Mouse (Mus musculus) limb, embryonic 14.5 days (tissue): ENCODE measurements around the gene Eif6. TPM values are rescaled to one million over a fixed set of nuclear protein-coding genes. Genes with fewer than 3 reads are reported as not detected.
A peak's percentile ranks its signal among the peaks of the same experiment; 100 is the strongest.

Experiments used
- ATAC-seq: fragments of 200-750 bp; cut with Nextera tagmentation; 2 replicates; pipeline ENCODE4 v1.8.0; 2017; ENCODE audit warnings: low read depth, moderate number of reproducible peaks, moderate TSS enrichment; ENCODE audit not compliant: low FRiP score
- DNase-seq: peaks from one replicate; pipeline ENCODE4 v3.0.0-alpha.2; 2015; ENCODE audit warnings: low spot score
- H3K27ac ChIP-seq: fragments of 300-500 bp; sonication (generic); replicated peaks from 2 replicates; pipeline ENCODE4 v1.5.1; 2014; ENCODE audit warnings: low read depth, mild to moderate bottlenecking, low read length, moderate library complexity, mixed read lengths
- H3K27me3 ChIP-seq: fragments of 300-500 bp; sonication (generic); 2 replicates; pipeline ENCODE4 v1.6.1; 2014; ENCODE audit warnings: low read length, mixed read lengths; ENCODE audit not compliant: control insufficient read depth, insufficient read depth
- H3K36me3 ChIP-seq: fragments of 300-500 bp; sonication (generic); 2 replicates; pipeline ENCODE4 v1.6.1; 2014; ENCODE audit warnings: mild to moderate bottlenecking, low read length, moderate library complexity, mixed read lengths; ENCODE audit not compliant: control insufficient read depth, insufficient read depth
- H3K4me1 ChIP-seq: fragments of 300-500 bp; sonication (generic); 2 replicates; pipeline ENCODE4 v1.6.1; 2014; ENCODE audit warnings: antibody characterized with exemption, low read length, mixed read lengths; ENCODE audit not compliant: control insufficient read depth, insufficient read depth
- H3K4me2 ChIP-seq: fragments of 300-500 bp; sonication (generic); replicated peaks from 2 replicates; pipeline ENCODE4 v1.6.1; 2014; ENCODE audit warnings: low read depth, mild to moderate bottlenecking, low read length, moderate library complexity; ENCODE audit not compliant: severe bottlenecking
- H3K4me3 ChIP-seq: fragments of 300-500 bp; sonication (generic); replicated peaks from 2 replicates; pipeline ENCODE4 v1.5.1; 2014; ENCODE audit warnings: low read length
- H3K9ac ChIP-seq: fragments of 300-500 bp; sonication (generic); 2 replicates; pipeline ENCODE4 v1.6.1; 2014; ENCODE audit warnings: mild to moderate bottlenecking, low read depth, low read length, moderate library complexity; ENCODE audit not compliant: severe bottlenecking
- H3K9me3 ChIP-seq: fragments of 300-500 bp; sonication (generic); 2 replicates; pipeline ENCODE4 v1.6.1; 2016; ENCODE audit warnings: low read length; ENCODE audit not compliant: control insufficient read depth
- POLR2A ChIP-seq: fragments of 200-500 bp; IDR thresholded peaks from 2 replicates; pipeline ENCODE4 v1.8.0; 2012; ENCODE audit warnings: inconsistent platforms, mild to moderate bottlenecking, moderate library complexity, borderline replicate concordance; ENCODE audit not compliant: insufficient read depth, insufficient read length; ENCODE audit errors: extremely low read depth
- WGBS: fragments of 180-500 bp; shearing (Covaris S2); extraction: QIAGEN DNeasy Blood & Tissue Kit; methylation state at CpG from one replicate; pipeline ENCODE4 v1.1.7; 2014; 5-methylcytosine and 5-hydroxymethylcytosine counted together
- polyA plus RNA-seq, 2 experiments: library from polyadenylated mRNA; depleted of rRNA in 1 of 2; stranded (reverse) in 1 of 2; unstranded in 1 of 2; fragments of >200 nt; fragmentation: Nextera tagmentation in 1 of 2; extraction: Ambion mirVana in 1 of 2; gene quantifications; 2 replicates each; pipeline versions ENCODE4 v1.2.1 to v1.2.3; 2012 to 2014

Eif6 gene
- polyA plus RNA-seq, 2 experiments = 95.8 to 174 TPM

DNA sequence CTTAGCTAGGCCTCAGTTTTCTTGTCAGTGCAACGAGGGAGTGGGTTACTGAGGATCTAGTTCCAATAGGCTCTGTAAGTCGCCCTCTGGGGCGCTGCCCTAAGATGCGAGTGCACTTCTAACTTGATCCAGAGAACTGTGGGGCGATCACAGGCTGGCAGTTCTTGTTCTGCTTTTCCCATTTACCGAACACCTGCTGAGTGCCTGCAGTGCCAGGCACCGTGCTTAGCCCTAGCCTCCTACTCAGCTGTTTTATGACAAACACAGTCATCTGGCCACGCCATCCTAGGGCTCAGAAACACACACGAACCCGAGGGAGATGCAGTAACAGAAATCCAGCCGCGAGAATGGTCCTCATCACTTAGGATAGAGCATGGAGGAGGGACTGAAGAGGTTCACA lies 33.8 kb downstream of the Eif6 start:
- no peaks in the 10 kb centered on the region for H3K9me3 ChIP-seq
- peak overlapping the region; percentile 10; the same call in 1 of the 2 replicates for H3K4me2 ChIP-seq
- no peak overlapping the region for H3K27ac ChIP-seq
- no peak overlapping the region for H3K4me3 ChIP-seq
- 25% methylated on average over 12 of the region's 12 CpGs for WGBS
- no peaks in the 10 kb centered on the region for H3K36me3 ChIP-seq
- no peak for DNase-seq
- peak overlapping the region; percentile 21; the same call in 1 of the 2 replicates for H3K9ac ChIP-seq
- no peak for TF ChIP-seq POLR2A
- no peak for ATAC-seq
- no peaks in the 10 kb centered on the region for H3K27me3 ChIP-seq
- H3K4me1 ChIP-seq = no peaks in the 10 kb centered on the region

- H3K4me2 ChIP-seq = no peak overlapping the region
- no peak overlapping the region for H3K27ac ChIP-seq
- no peak for TF ChIP-seq POLR2A
- no peaks in the 10 kb centered on the region for H3K9me3 ChIP-seq
- no peaks in the 10 kb centered on the region for H3K36me3 ChIP-seq
- DNase-seq = no peak
- no peaks in the 10 kb centered on the region for H3K4me1 ChIP-seq
- no peak overlapping the region for H3K4me3 ChIP-seq
- no peaks in the 10 kb centered on the region for H3K27me3 ChIP-seq
- 62% methylated on average over 18 of the region's 18 CpGs for WGBS
- H3K9ac ChIP-seq = no peak overlapping the region
- no peak for ATAC-seq
These were observed 38.5 kb downstream of the Eif6 start for GRCm38 (mm10) chr2:155787949-155788931.

GRCm38 (mm10) chr2:155786905-155787304 lies 39.8 kb downstream of the Eif6 start:
- no peaks in the 10 kb centered on the region for H3K4me1 ChIP-seq
- TF ChIP-seq POLR2A = no peak
- H3K9ac ChIP-seq = no peak overlapping the region
- ATAC-seq (no peak), DNase-seq (no peak)
- 71% methylated on average over 5 of the region's 5 CpGs for WGBS
- no peak overlapping the region for H3K27ac ChIP-seq
- no peaks in the 10 kb centered on the region for H3K27me3 ChIP-seq
- no peaks in the 10 kb centered on the region for H3K36me3 ChIP-seq
- H3K4me3 ChIP-seq = no peak overlapping the region
- no peaks in the 10 kb centered on the region for H3K9me3 ChIP-seq
- H3K4me2 ChIP-seq = no peak overlapping the region

DNA sequence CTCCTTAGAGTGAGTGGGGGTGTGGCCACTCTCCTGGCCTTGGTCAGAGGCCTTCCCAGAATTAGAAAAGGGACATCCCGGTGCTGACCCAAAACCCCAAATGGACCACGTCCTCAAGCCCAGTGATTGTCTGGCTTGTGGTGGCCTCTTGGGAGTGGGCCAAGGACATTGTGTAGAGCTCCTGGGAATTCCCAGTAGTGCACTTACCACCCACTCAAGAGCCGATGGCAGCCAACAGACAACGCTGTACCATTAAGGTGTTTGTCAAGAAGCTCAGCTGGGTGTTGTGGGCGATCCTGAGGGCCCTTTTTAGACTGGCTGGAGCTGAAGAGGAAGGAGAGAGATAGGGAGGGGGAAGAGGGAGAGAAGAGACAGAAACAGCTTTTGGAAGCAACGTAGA lies 42.2 kb downstream of the Eif6 start:
- no peak overlapping the region for H3K9ac ChIP-seq
- no peaks in the 10 kb centered on the region for H3K36me3 ChIP-seq
- H3K4me3 ChIP-seq = no peak overlapping the region
- no peak for TF ChIP-seq POLR2A
- no peak overlapping the region for H3K27ac ChIP-seq
- H3K27me3 ChIP-seq = no peaks in the 10 kb centered on the region
- no peak overlapping the region for H3K4me2 ChIP-seq
- no peaks in the 10 kb centered on the region for H3K4me1 ChIP-seq
- no peaks in the 10 kb centered on the region for H3K9me3 ChIP-seq
- DNase-seq = no peak
- 80% methylated on average over 6 of the region's 6 CpGs for WGBS
- ATAC-seq = no peak

DNA sequence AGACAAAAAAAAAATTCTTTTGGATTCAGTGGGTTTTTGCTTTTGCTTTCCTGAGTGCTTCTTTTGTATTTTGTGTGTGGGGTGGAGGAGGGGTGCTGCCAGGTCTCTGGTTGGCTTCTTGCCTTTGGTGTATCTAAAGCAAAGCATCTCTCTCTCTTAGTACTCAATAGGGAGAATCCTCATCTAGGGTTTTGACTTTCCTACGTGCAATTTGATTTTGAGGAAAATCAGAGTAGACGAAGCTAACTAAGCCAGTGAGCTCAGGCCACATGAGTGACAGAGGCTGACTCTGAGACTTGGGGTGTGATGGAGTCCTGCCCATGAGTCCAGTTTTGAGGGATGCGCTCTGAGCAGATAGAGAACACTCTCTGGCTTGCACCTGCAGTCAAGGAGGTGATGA lies 47.2 kb downstream of the Eif6 start:
- no peak overlapping the region for H3K4me2 ChIP-seq
- no peak for TF ChIP-seq POLR2A
- peaks cover 25% of the 10 kb centered on the region for H3K27me3 ChIP-seq
- no peak for ATAC-seq
- no peaks in the 10 kb centered on the region for H3K9me3 ChIP-seq
- H3K27ac ChIP-seq = no peak overlapping the region
- no peak overlapping the region for H3K9ac ChIP-seq
- H3K4me3 ChIP-seq = no peak overlapping the region
- 76% methylated on average over 3 of the region's 3 CpGs for WGBS
- 0 out of 2 replicates have a peak, but pooled peaks cover 3% of the 10 kb centered on the region for H3K4me1 ChIP-seq
- DNase-seq = no peak
- no peaks in the 10 kb centered on the region for H3K36me3 ChIP-seq
